Mouse (Mus musculus) brain, adult 2 months (tissue): ENCODE measurements around the gene Dusp15.

Source experiments
- DNase-seq: peaks from one replicate; pipeline ENCODE4 v3.0.0; 2011; ENCODE audit warnings: low read depth, low spot score

Gene Dusp15

GRCm38 (mm10) chr2:152931456-152932160 lies 19.9 kb downstream of the Dusp15 start:
- DNase-seq, result peak; percentile 37

GRCm38 (mm10) chr2:152930276-152930675 lies 21.2 kb downstream of the Dusp15 start:
- no peak for DNase-seq

- no peak for DNase-seq
Observed at GRCm38 (mm10) chr2:152928988-152929370, 22.5 kb downstream of the Dusp15 start.

GRCm38 (mm10) chr2:152928219-152928987 lies 23.1 kb downstream of the Dusp15 start:
- no peak for DNase-seq

- DNase-seq, result peak; percentile 41
Observed at GRCm38 (mm10) chr2:152927371-152927770, 24.1 kb downstream of the Dusp15 start.

GRCm38 (mm10) chr2:152926896-152927295 lies 24.6 kb downstream of the Dusp15 start:
- no peak for DNase-seq

GRCm38 (mm10) chr2:152925189-152925872 lies 26.2 kb downstream of the Dusp15 start:
- DNase-seq, result no peak

GRCm38 (mm10) chr2:152924543-152924942 lies 27.0 kb downstream of the Dusp15 start:
- no peak for DNase-seq

GRCm38 (mm10) chr2:152924128-152924527 lies 27.4 kb downstream of the Dusp15 start:
- DNase-seq, result no peak

GRCm38 (mm10) chr2:152923621-152924020 lies 27.9 kb downstream of the Dusp15 start:
- peak; percentile 75 for DNase-seq

GRCm38 (mm10) chr2:152922376-152922775 lies 29.1 kb downstream of the Dusp15 start:
- no peak for DNase-seq

GRCm38 (mm10) chr2:152917671-152918070 lies 33.8 kb downstream of the Dusp15 start:
- DNase-seq, result no peak

- DNase-seq, result no peak
Observed at GRCm38 (mm10) chr2:152916111-152916510, 35.4 kb downstream of the Dusp15 start.

GRCm38 (mm10) chr2:152915453-152915852 lies 36.0 kb downstream of the Dusp15 start:
- DNase-seq, result no peak

- DNase-seq, result peak; percentile 91
Observed at GRCm38 (mm10) chr2:152914310-152915120, 37.0 kb downstream of the Dusp15 start.

GRCm38 (mm10) chr2:152913471-152913870 lies 38.0 kb downstream of the Dusp15 start:
- no peak for DNase-seq

GRCm38 (mm10) chr2:152911432-152911831 lies 40.1 kb downstream of the Dusp15 start:
- no peak for DNase-seq

GRCm38 (mm10) chr2:152911031-152911430 lies 40.5 kb downstream of the Dusp15 start, which contains the start of gene Mylk2:
Mylk2 (plus strand) TSS chr2:152911352.
- DNase-seq, result no peak

GRCm38 (mm10) chr2:152909848-152910247 lies 41.6 kb downstream of the Dusp15 start:
- DNase-seq, result no peak

- DNase-seq, result no peak
Observed at GRCm38 (mm10) chr2:152907114-152907943, 44.2 kb downstream of the Dusp15 start.
